Mouse (Mus musculus) frontal cortex, adult (tissue): ENCODE measurements around the gene Cela3b.
"Not testable (repeated sequence)": the region's sequence is repeated elsewhere in the genome, so short reads cannot be mapped to it uniquely, and the experiment has no call there.

Experiments
- ATAC-seq: cut with Nextera tagmentation; 2 replicates; pipeline ENCODE4 v1.9.2; 2017; ENCODE audit warnings: mild to moderate bottlenecking, moderate library complexity, mixed read lengths; ENCODE audit not compliant: low TSS enrichment

The Cela3b gene

GRCm38 (mm10) chr4:137417712-137418564 is 12.4 kb downstream of the Cela3b start:
- ATAC-seq: no peak

- no peak for ATAC-seq
These were observed 15.4 kb downstream of the Cela3b start for GRCm38 (mm10) chr4:137414936-137415335.

- not testable (repeated sequence) for ATAC-seq
These were observed 18.1 kb downstream of the Cela3b start for GRCm38 (mm10) chr4:137412185-137412709.

GRCm38 (mm10) chr4:137409691-137410090 is 20.6 kb downstream of the Cela3b start, which contains the start of gene Cela3a:
Gene Cela3a, minus strand, starts transcription at chr4:137409791.
- ATAC-seq: no peak

GRCm38 (mm10) chr4:137405571-137405970 is 24.8 kb downstream of the Cela3b start:
- no peak for ATAC-seq

GRCm38 (mm10) chr4:137396641-137397525 is 33.5 kb downstream of the Cela3b start:
- no peak for ATAC-seq

GRCm38 (mm10) chr4:137393378-137394135 is 36.8 kb downstream of the Cela3b start:
- no peak for ATAC-seq

GRCm38 (mm10) chr4:137392874-137393273 is 37.5 kb downstream of the Cela3b start:
- no peak for ATAC-seq

- ATAC-seq: no peak
These were observed 39.1 kb downstream of the Cela3b start for GRCm38 (mm10) chr4:137391287-137391686.

- ATAC-seq: no peak
These were observed 40.1 kb downstream of the Cela3b start for GRCm38 (mm10) chr4:137390196-137390595.

- ATAC-seq: no peak
These were observed 41.4 kb downstream of the Cela3b start for GRCm38 (mm10) chr4:137388983-137389382.

- ATAC-seq: peak; percentile 99
These were observed 42.1 kb downstream of the Cela3b start for GRCm38 (mm10) chr4:137388059-137388794.

GRCm38 (mm10) chr4:137387482-137388058 is 42.8 kb downstream of the Cela3b start:
- ATAC-seq: no peak

GRCm38 (mm10) chr4:137380702-137381605 is 49.4 kb downstream of the Cela3b start:
- no peak for ATAC-seq

- no peak for ATAC-seq
These were observed 50.6 kb downstream of the Cela3b start for GRCm38 (mm10) chr4:137379713-137380255.

- ATAC-seq: no peak
These were observed 51.3 kb downstream of the Cela3b start for GRCm38 (mm10) chr4:137379085-137379484.

- no peak for ATAC-seq
These were observed 52.6 kb downstream of the Cela3b start for GRCm38 (mm10) chr4:137377526-137378304.

- ATAC-seq: no peak
These were observed 53.6 kb downstream of the Cela3b start for GRCm38 (mm10) chr4:137376778-137377177.
